Mouse (Mus musculus): Measurements from ENCODE around the gene Arrb1. TPM values are rescaled to one million over a fixed set of nuclear protein-coding genes. Genes with fewer than 3 reads are reported as not detected.

Arrb1 gene
- polyA plus RNA-seq, 1 experiment from 2014 or later: 97.2 TPM

- Histone ChIP-seq H3K36me3 (replicated peaks) (no peaks in the 10 kb centered on the region), H3K9me3 (replicated peaks) (no peaks in the 10 kb centered on the region), H3K4me3 (replicated peaks) (no peak overlapping the region), H3K9ac (no peak overlapping the region), H3K4me2 (no peak overlapping the region), H3K4me1 (replicated peaks) (peaks cover 44% of the 10 kb centered on the region), H3K27me3 (no peaks in the 10 kb centered on the region), H3K27ac (replicated peaks) (no peak overlapping the region)
- no peak for ATAC-seq (ENCODE audit: insufficient read depth)
- 59% methylated on average over 4 of the region's 4 CpGs for WGBS (ENCODE audit: insufficient replicate concordance)
These were observed 16.2 kb upstream of the Arrb1 start for GRCm38 (mm10) chr7:99518954-99519644.

GRCm38 (mm10) chr7:99523121-99523520 lies 12.1 kb upstream of the Arrb1 start:
- ATAC-seq (ENCODE audit: insufficient read depth): no peak
- WGBS (ENCODE audit: insufficient replicate concordance): 74% methylated on average over 8 of the region's 8 CpGs

GRCm38 (mm10) chr7:99523837-99524236 lies 11.4 kb upstream of the Arrb1 start:
- Histone ChIP-seq H3K27me3 (no peaks in the 10 kb centered on the region), H3K9me3 (replicated peaks) (no peaks in the 10 kb centered on the region), H3K4me3 (replicated peaks) (no peak overlapping the region), H3K4me1 (replicated peaks) (peaks cover 16% of the 10 kb centered on the region), H3K36me3 (replicated peaks) (no peaks in the 10 kb centered on the region), H3K9ac (no peak overlapping the region), H3K4me2 (no peak overlapping the region), H3K27ac (replicated peaks) (no peak overlapping the region)
- WGBS (ENCODE audit: insufficient replicate concordance): 54% methylated on average over 1 of the region's 1 CpGs
- no peak for ATAC-seq (ENCODE audit: insufficient read depth)

More at GRCm38 (mm10) chr7:99523121-99523520, 12.1 kb upstream of the Arrb1 start:
- H3K36me3 ChIP-seq (replicated peaks): no peaks in the 10 kb centered on the region
- H3K27ac ChIP-seq (replicated peaks): no peak overlapping the region
- no peaks in the 10 kb centered on the region for H3K27me3 ChIP-seq
- peaks cover 17% of the 10 kb centered on the region for H3K4me1 ChIP-seq (replicated peaks)
- no peak overlapping the region for H3K4me3 ChIP-seq (replicated peaks)
- H3K4me2 ChIP-seq: no peak overlapping the region
- H3K9ac ChIP-seq: no peak overlapping the region
- no peaks in the 10 kb centered on the region for H3K9me3 ChIP-seq (replicated peaks)

- H3K36me3 ChIP-seq (replicated peaks): no peaks in the 10 kb centered on the region
- H3K9me3 ChIP-seq (replicated peaks): no peaks in the 10 kb centered on the region
- 0 out of 2 replicates have a peak overlapping the region, but pooled peaks have one; percentile 8 for H3K27ac ChIP-seq (replicated peaks)
- H3K27me3 ChIP-seq: no peaks in the 10 kb centered on the region
- peaks cover 54% of the 10 kb centered on the region for H3K4me1 ChIP-seq (replicated peaks)
- H3K9ac ChIP-seq: no peak overlapping the region
- no peak overlapping the region for H3K4me3 ChIP-seq (replicated peaks)
- WGBS (ENCODE audit: insufficient replicate concordance): 38% methylated on average over 2 of the region's 2 CpGs
- no peak for ATAC-seq (ENCODE audit: insufficient read depth)
- no peak overlapping the region for H3K4me2 ChIP-seq
These were observed 6.7 kb upstream of the Arrb1 start for GRCm38 (mm10) chr7:99528547-99528946.

- Histone ChIP-seq H3K4me1 (replicated peaks) (peaks cover 58% of the 10 kb centered on the region), H3K27me3 (no peaks in the 10 kb centered on the region), H3K9me3 (replicated peaks) (no peaks in the 10 kb centered on the region), H3K4me3 (replicated peaks) (no peak overlapping the region), H3K27ac (replicated peaks) (peak overlapping the region; percentile 46; the same call in 1 of the 2 replicates), H3K4me2 (no peak overlapping the region), H3K36me3 (replicated peaks) (no peaks in the 10 kb centered on the region), H3K9ac (no peak overlapping the region)
- no peak for ATAC-seq (ENCODE audit: insufficient read depth)
- 65% methylated on average over 5 of the region's 5 CpGs for WGBS (ENCODE audit: insufficient replicate concordance)
These were observed 5.9 kb upstream of the Arrb1 start for GRCm38 (mm10) chr7:99529410-99529809.

- H3K27me3 ChIP-seq: no peaks in the 10 kb centered on the region
- peak overlapping the region; percentile 59 for H3K4me2 ChIP-seq
- no peaks in the 10 kb centered on the region for H3K36me3 ChIP-seq (replicated peaks)
- H3K9ac ChIP-seq: peak overlapping the region; percentile 38
- H3K4me1 ChIP-seq (replicated peaks): peaks cover 79% of the 10 kb centered on the region
- WGBS (ENCODE audit: insufficient replicate concordance): 18% methylated on average over 3 of the region's 3 CpGs
- H3K27ac ChIP-seq (replicated peaks): peak overlapping the region; percentile 94
- H3K4me3 ChIP-seq (replicated peaks): no peak overlapping the region; the same call in 1 of the 2 replicates
- peak; percentile 40 for ATAC-seq (ENCODE audit: insufficient read depth)
- no peaks in the 10 kb centered on the region for H3K9me3 ChIP-seq (replicated peaks)
These were observed 3.8 kb upstream of the Arrb1 start for GRCm38 (mm10) chr7:99531408-99531970.

- Histone ChIP-seq H3K4me1 (replicated peaks) (peaks cover 89% of the 10 kb centered on the region), H3K27ac (replicated peaks) (peak overlapping the region; percentile 94), H3K9ac (peak overlapping the region; percentile 38), H3K4me2 (peak overlapping the region; percentile 59), H3K9me3 (replicated peaks) (no peaks in the 10 kb centered on the region), H3K27me3 (no peaks in the 10 kb centered on the region), H3K36me3 (replicated peaks) (no peaks in the 10 kb centered on the region), H3K4me3 (replicated peaks) (no peak overlapping the region)
- WGBS (ENCODE audit: insufficient replicate concordance): 32% methylated on average over 4 of the region's 4 CpGs
- no peak for ATAC-seq (ENCODE audit: insufficient read depth)
These were observed 2.7 kb upstream of the Arrb1 start for GRCm38 (mm10) chr7:99532526-99532925.

- H3K4me1 ChIP-seq (replicated peaks): peaks cover 96% of the 10 kb centered on the region
- no peak overlapping the region for H3K9ac ChIP-seq
- WGBS (ENCODE audit: insufficient replicate concordance): 79% methylated on average over 7 of the region's 7 CpGs
- no peak for ATAC-seq (ENCODE audit: insufficient read depth)
- H3K27ac ChIP-seq (replicated peaks): peak overlapping the region; percentile 94
- H3K27me3 ChIP-seq: no peaks in the 10 kb centered on the region
- no peaks in the 10 kb centered on the region for H3K9me3 ChIP-seq (replicated peaks)
- no peak overlapping the region for H3K4me2 ChIP-seq
- H3K36me3 ChIP-seq (replicated peaks): 0 out of 2 replicates have a peak, but pooled peaks cover 7% of the 10 kb centered on the region
- no peak overlapping the region for H3K4me3 ChIP-seq (replicated peaks)
These were observed 1.7 kb upstream of the Arrb1 start for GRCm38 (mm10) chr7:99533600-99533999.

GRCm38 (mm10) chr7:99534501-99534900 lies 765 bp upstream of the Arrb1 start:
- peak overlapping the region; percentile 94 for H3K27ac ChIP-seq (replicated peaks)
- no peaks in the 10 kb centered on the region for H3K27me3 ChIP-seq
- no peak for ATAC-seq (ENCODE audit: insufficient read depth)
- peak overlapping the region; percentile 95; the same call in 1 of the 2 replicates for H3K9ac ChIP-seq
- H3K9me3 ChIP-seq (replicated peaks): no peaks in the 10 kb centered on the region
- H3K36me3 ChIP-seq (replicated peaks): 0 out of 2 replicates have a peak, but pooled peaks cover 7% of the 10 kb centered on the region
- WGBS (ENCODE audit: insufficient replicate concordance): 45% methylated on average over 5 of the region's 5 CpGs
- peak overlapping the region; percentile 87; the same call in 1 of the 2 replicates for H3K4me3 ChIP-seq (replicated peaks)
- H3K4me2 ChIP-seq: peak overlapping the region; percentile 97
- H3K4me1 ChIP-seq (replicated peaks): peaks cover 99% of the 10 kb centered on the region

GRCm38 (mm10) chr7:99535741-99536501 lies 655 bp downstream of the Arrb1 start:
- 1% methylated on average over 46 of the region's 46 CpGs for WGBS (ENCODE audit: insufficient replicate concordance)
- peaks cover 99% of the 10 kb centered on the region for H3K4me1 ChIP-seq (replicated peaks)
- ATAC-seq (ENCODE audit: insufficient read depth): peak; percentile 26
- 0 out of 2 replicates have a peak, but pooled peaks cover 7% of the 10 kb centered on the region for H3K36me3 ChIP-seq (replicated peaks)
- peak overlapping the region; percentile 87 for H3K4me3 ChIP-seq (replicated peaks)
- H3K27me3 ChIP-seq: no peaks in the 10 kb centered on the region
- H3K9me3 ChIP-seq (replicated peaks): no peaks in the 10 kb centered on the region
- H3K4me2 ChIP-seq: peak overlapping the region; percentile 97
- H3K27ac ChIP-seq (replicated peaks): peak overlapping the region; percentile 94
- H3K9ac ChIP-seq: peak overlapping the region; percentile 95
